Mouse (Mus musculus): ENCODE results near the gene Samd4b. TPM values are rescaled to one million over a fixed set of nuclear protein-coding genes. Genes with fewer than 3 reads are reported as not detected.
A peak's percentile ranks its signal among the peaks of the same experiment; 100 is the strongest.

Samd4b gene
- polyA plus RNA-seq, 1 experiment from 2014 or later, result 25.8 TPM

DNA sequence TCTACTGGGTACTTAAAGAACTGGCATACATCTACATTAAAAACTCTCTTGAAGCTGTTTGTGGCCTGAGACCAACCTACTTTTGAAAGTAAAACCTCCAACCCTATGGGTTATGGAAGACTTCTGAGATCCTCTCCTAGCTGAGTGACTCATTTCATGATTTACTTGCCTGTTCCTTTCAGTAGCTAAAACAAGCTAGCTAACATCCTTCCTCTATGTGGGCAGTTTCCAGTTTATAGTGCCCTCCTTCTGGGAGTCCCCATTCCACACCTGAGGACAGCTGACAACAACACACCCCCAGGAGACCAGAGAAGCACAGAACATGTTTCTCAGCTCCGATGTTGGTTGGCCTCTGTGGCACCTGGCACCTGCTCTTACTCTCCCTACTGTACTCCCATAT, 174.9 kb downstream of the Samd4b start:
- 100% methylated on average over 1 of the region's 1 CpGs for WGBS

GRCm38 (mm10) chr7:28419416-28419815, 178.5 kb downstream of the Samd4b start:
- Histone ChIP-seq H3K27me3 (ENCODE audit: control insufficient read depth, insufficient read depth, low read length) (no peaks in the 10 kb centered on the region), H3K9ac (replicated peaks; ENCODE audit: low read depth, low read length) (no peak overlapping the region), H3K9me3 (ENCODE audit: control insufficient read depth, low read depth, low read length) (no peaks in the 10 kb centered on the region), H3K27ac (ENCODE audit: low read length) (no peak overlapping the region), H3K4me2 (replicated peaks; ENCODE audit: low read depth, low read length) (no peak overlapping the region), H3K36me3 (ENCODE audit: control insufficient read depth, insufficient read depth, low read length) (peaks cover 46% of the 10 kb centered on the region), H3K4me1 (ENCODE audit: control insufficient read depth, insufficient read depth, low read length) (0 out of 2 replicates have a peak, but pooled peaks cover 3% of the 10 kb centered on the region), H3K4me3 (ENCODE audit: low read depth, low read length) (no peak overlapping the region)
- no peak for ATAC-seq (ENCODE audit: insufficient number of reproducible peaks, insufficient read depth, low FRiP score, low read depth)
- WGBS, result 89% methylated on average over 2 of the region's 2 CpGs

More for the DNA sequence above, 174.9 kb downstream of the Samd4b start:
- peaks cover 41% of the 10 kb centered on the region for H3K36me3 ChIP-seq (ENCODE audit: control insufficient read depth, insufficient read depth, low read length)
- no peak overlapping the region for H3K27ac ChIP-seq (ENCODE audit: low read length)
- no peak overlapping the region for H3K9ac ChIP-seq (replicated peaks; ENCODE audit: low read depth, low read length)
- H3K9me3 ChIP-seq (ENCODE audit: control insufficient read depth, low read depth, low read length), result no peaks in the 10 kb centered on the region
- no peak overlapping the region for H3K4me2 ChIP-seq (replicated peaks; ENCODE audit: low read depth, low read length)
- no peak for ATAC-seq (ENCODE audit: insufficient number of reproducible peaks, insufficient read depth, low FRiP score, low read depth)
- H3K4me3 ChIP-seq (ENCODE audit: low read depth, low read length), result no peak overlapping the region
- H3K4me1 ChIP-seq (ENCODE audit: control insufficient read depth, insufficient read depth, low read length), result 0 out of 2 replicates have a peak, but pooled peaks cover 2% of the 10 kb centered on the region
- no peaks in the 10 kb centered on the region for H3K27me3 ChIP-seq (ENCODE audit: control insufficient read depth, insufficient read depth, low read length)

DNA sequence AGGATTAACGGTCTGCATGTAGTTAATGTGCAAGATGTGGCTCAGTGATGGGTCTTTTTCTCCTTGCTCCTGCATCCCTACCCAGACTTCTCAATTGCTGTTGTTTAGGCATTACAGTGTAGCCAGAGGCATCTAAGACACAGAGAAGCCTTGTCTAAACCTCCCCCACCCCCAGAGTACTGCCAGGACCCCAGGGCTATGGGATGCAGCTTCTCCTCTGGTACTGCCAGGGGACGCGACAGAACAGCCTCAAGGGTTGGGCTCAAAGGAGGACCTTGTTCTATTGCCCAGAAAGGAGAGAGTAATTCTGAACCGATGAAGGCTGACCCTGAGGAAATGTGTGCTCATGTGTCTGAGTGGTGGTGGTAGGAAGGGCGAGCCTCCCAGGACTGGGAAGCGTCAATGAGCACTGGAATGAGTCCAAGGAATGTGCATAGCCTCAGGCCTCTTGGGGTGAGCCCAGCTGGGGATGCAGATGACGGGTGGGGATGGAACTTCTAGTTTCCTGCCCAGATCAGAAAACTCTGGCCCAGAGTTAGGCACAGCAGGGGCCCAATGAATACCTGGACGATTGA, 179.8 kb downstream of the Samd4b start:
- peak; percentile 42; the same call in 1 of the 2 replicates for ATAC-seq (ENCODE audit: insufficient number of reproducible peaks, insufficient read depth, low FRiP score, low read depth)
- 71% methylated on average over 8 of the region's 8 CpGs for WGBS
- H3K9me3 ChIP-seq (ENCODE audit: control insufficient read depth, low read depth, low read length), result no peaks in the 10 kb centered on the region
- H3K27ac ChIP-seq (ENCODE audit: low read length), result no peak overlapping the region
- H3K4me2 ChIP-seq (replicated peaks; ENCODE audit: low read depth, low read length), result no peak overlapping the region
- no peaks in the 10 kb centered on the region for H3K27me3 ChIP-seq (ENCODE audit: control insufficient read depth, insufficient read depth, low read length)
- H3K9ac ChIP-seq (replicated peaks; ENCODE audit: low read depth, low read length), result no peak overlapping the region
- peaks cover 52% of the 10 kb centered on the region for H3K36me3 ChIP-seq (ENCODE audit: control insufficient read depth, insufficient read depth, low read length)
- no peak overlapping the region for H3K4me3 ChIP-seq (ENCODE audit: low read depth, low read length)
- 0 out of 2 replicates have a peak, but pooled peaks cover 3% of the 10 kb centered on the region for H3K4me1 ChIP-seq (ENCODE audit: control insufficient read depth, insufficient read depth, low read length)

DNA sequence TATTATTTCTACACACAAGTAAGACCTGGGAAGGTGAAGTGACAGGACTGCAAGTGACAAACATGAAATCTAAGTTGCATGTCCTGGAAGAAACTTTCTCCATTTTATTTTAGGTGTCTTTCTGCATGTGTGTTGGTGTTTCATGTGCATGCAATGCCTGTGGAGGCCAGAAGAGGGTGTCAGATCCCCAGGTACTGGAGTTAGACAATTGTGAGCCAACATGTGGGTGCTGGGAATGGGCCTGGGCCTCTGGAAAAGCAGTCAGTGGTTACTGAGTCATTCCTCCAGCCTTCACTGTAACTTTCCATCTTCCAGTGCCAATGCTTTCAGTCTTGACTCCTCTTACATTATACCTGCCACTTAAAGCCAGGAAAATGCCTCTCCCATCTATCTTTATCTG, 180.6 kb downstream of the Samd4b start:
- H3K9ac ChIP-seq (replicated peaks; ENCODE audit: low read depth, low read length), result no peak overlapping the region
- H3K4me2 ChIP-seq (replicated peaks; ENCODE audit: low read depth, low read length), result no peak overlapping the region
- H3K36me3 ChIP-seq (ENCODE audit: control insufficient read depth, insufficient read depth, low read length), result peaks cover 52% of the 10 kb centered on the region
- ATAC-seq (ENCODE audit: insufficient number of reproducible peaks, insufficient read depth, low FRiP score, low read depth), result no peak
- H3K9me3 ChIP-seq (ENCODE audit: control insufficient read depth, low read depth, low read length), result no peaks in the 10 kb centered on the region
- no peaks in the 10 kb centered on the region for H3K27me3 ChIP-seq (ENCODE audit: control insufficient read depth, insufficient read depth, low read length)
- H3K27ac ChIP-seq (ENCODE audit: low read length), result no peak overlapping the region
- no peak overlapping the region for H3K4me3 ChIP-seq (ENCODE audit: low read depth, low read length)
- H3K4me1 ChIP-seq (ENCODE audit: control insufficient read depth, insufficient read depth, low read length), result 0 out of 2 replicates have a peak, but pooled peaks cover 3% of the 10 kb centered on the region

- no peaks in the 10 kb centered on the region for H3K9me3 ChIP-seq (ENCODE audit: control insufficient read depth, low read depth, low read length)
- ATAC-seq (ENCODE audit: insufficient number of reproducible peaks, insufficient read depth, low FRiP score, low read depth), result no peak
- no peak overlapping the region for H3K4me2 ChIP-seq (replicated peaks; ENCODE audit: low read depth, low read length)
- WGBS, result 85% methylated on average over 4 of the region's 4 CpGs
- H3K9ac ChIP-seq (replicated peaks; ENCODE audit: low read depth, low read length), result no peak overlapping the region
- H3K27me3 ChIP-seq (ENCODE audit: control insufficient read depth, insufficient read depth, low read length), result no peaks in the 10 kb centered on the region
- H3K4me3 ChIP-seq (ENCODE audit: low read depth, low read length), result no peak overlapping the region
- H3K27ac ChIP-seq (ENCODE audit: low read length), result no peak overlapping the region
- no peaks in the 10 kb centered on the region for H3K4me1 ChIP-seq (ENCODE audit: control insufficient read depth, insufficient read depth, low read length)
- H3K36me3 ChIP-seq (ENCODE audit: control insufficient read depth, insufficient read depth, low read length), result peaks cover 49% of the 10 kb centered on the region
These were observed 185.1 kb downstream of the Samd4b start for GRCm38 (mm10) chr7:28412826-28413225.

DNA sequence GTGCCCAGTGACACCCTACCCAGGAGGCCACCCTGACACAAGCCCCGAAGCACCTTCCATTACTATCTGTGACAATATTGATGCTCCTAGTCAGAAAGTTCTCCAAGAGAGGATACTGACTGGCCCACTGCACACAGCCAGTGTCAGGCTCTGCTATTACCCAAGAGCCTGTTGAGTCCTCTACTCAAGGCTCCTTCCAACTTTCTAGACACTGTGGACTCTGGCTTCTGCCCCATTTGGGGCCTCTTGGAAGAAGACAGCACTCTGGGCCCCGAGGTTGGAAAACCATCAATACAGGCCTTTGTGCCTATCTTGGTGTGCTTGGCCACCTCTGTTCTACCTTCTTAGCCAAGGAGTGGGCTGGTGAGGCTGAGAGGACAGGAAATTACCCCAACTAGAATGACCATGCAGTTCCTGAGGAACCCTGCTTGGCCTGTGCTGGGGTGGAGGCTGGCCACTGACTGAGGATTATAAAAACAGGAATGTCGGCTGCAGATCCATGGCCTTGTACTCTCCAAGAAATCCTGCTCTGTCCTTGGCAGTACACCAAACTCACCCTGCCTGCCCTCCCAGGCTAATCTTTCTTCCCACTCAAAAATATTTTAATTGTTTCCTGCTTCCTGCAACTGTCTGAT, 187.0 kb downstream of the Samd4b start:
- no peak overlapping the region for H3K27ac ChIP-seq (ENCODE audit: low read length)
- H3K9ac ChIP-seq (replicated peaks; ENCODE audit: low read depth, low read length), result no peak overlapping the region
- H3K4me2 ChIP-seq (replicated peaks; ENCODE audit: low read depth, low read length), result no peak overlapping the region
- peaks cover 63% of the 10 kb centered on the region for H3K36me3 ChIP-seq (ENCODE audit: control insufficient read depth, insufficient read depth, low read length)
- H3K4me1 ChIP-seq (ENCODE audit: control insufficient read depth, insufficient read depth, low read length), result no peaks in the 10 kb centered on the region
- H3K4me3 ChIP-seq (ENCODE audit: low read depth, low read length), result no peak overlapping the region
- no peak for ATAC-seq (ENCODE audit: insufficient number of reproducible peaks, insufficient read depth, low FRiP score, low read depth)
- no peaks in the 10 kb centered on the region for H3K27me3 ChIP-seq (ENCODE audit: control insufficient read depth, insufficient read depth, low read length)
- no peaks in the 10 kb centered on the region for H3K9me3 ChIP-seq (ENCODE audit: control insufficient read depth, low read depth, low read length)
- WGBS, result 78% methylated on average over 3 of the region's 3 CpGs

- H3K27ac ChIP-seq (ENCODE audit: low read length), result no peak overlapping the region
- H3K4me2 ChIP-seq (replicated peaks; ENCODE audit: low read depth, low read length), result no peak overlapping the region
- H3K4me3 ChIP-seq (ENCODE audit: low read depth, low read length), result no peak overlapping the region
- peaks cover 79% of the 10 kb centered on the region for H3K36me3 ChIP-seq (ENCODE audit: control insufficient read depth, insufficient read depth, low read length)
- no peaks in the 10 kb centered on the region for H3K4me1 ChIP-seq (ENCODE audit: control insufficient read depth, insufficient read depth, low read length)
- H3K9ac ChIP-seq (replicated peaks; ENCODE audit: low read depth, low read length), result no peak overlapping the region
- WGBS, result 80% methylated on average over 3 of the region's 3 CpGs
- ATAC-seq (ENCODE audit: insufficient number of reproducible peaks, insufficient read depth, low FRiP score, low read depth), result no peak
- H3K27me3 ChIP-seq (ENCODE audit: control insufficient read depth, insufficient read depth, low read length), result no peaks in the 10 kb centered on the region
- H3K9me3 ChIP-seq (ENCODE audit: control insufficient read depth, low read depth, low read length), result no peaks in the 10 kb centered on the region
These were observed 196.0 kb downstream of the Samd4b start for GRCm38 (mm10) chr7:28401942-28402341.

DNA sequence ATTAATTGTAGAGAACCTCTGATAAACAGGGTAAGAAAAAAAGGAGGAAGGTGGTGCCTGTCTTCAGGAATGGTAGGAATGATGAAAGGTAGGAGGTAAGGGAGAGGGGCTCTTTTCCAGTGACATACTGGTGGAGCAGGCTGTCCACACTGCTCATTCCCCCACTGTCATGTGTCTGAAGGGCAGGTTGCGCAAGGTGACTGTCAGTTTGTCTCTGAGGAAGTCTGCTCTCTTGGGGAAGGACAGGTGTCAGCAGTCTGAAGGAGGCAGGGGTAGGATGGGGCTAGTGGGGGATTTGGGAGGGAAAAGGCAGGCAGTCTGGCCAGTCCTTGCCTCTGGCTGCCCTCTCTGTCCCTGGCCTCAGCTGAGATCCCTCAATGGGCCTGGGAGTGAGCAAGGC, 196.9 kb downstream of the Samd4b start:
- H3K27me3 ChIP-seq (ENCODE audit: control insufficient read depth, insufficient read depth, low read length), result no peaks in the 10 kb centered on the region
- no peak overlapping the region for H3K27ac ChIP-seq (ENCODE audit: low read length)
- no peak overlapping the region for H3K4me2 ChIP-seq (replicated peaks; ENCODE audit: low read depth, low read length)
- 100% methylated on average over 1 of the region's 1 CpGs for WGBS
- H3K4me1 ChIP-seq (ENCODE audit: control insufficient read depth, insufficient read depth, low read length), result no peaks in the 10 kb centered on the region
- H3K4me3 ChIP-seq (ENCODE audit: low read depth, low read length), result no peak overlapping the region
- no peak overlapping the region for H3K9ac ChIP-seq (replicated peaks; ENCODE audit: low read depth, low read length)
- peaks cover 78% of the 10 kb centered on the region for H3K36me3 ChIP-seq (ENCODE audit: control insufficient read depth, insufficient read depth, low read length)
- H3K9me3 ChIP-seq (ENCODE audit: control insufficient read depth, low read depth, low read length), result no peaks in the 10 kb centered on the region
- no peak for ATAC-seq (ENCODE audit: insufficient number of reproducible peaks, insufficient read depth, low FRiP score, low read depth)

All from stomach, embryonic 14.5 days (tissue).